ENCODE assay signal across 18 mouse cellular contexts in genomic region chr12:84220515-84220914, GRCm38 (mm10). TPM values are rescaled to one million over a fixed set of nuclear protein-coding genes. Genes with fewer than 3 reads are reported as not detected.
A peak's percentile ranks its signal among the peaks of the same experiment; 100 is the strongest.
DNase-seq lines count a peak whose midpoint lies in the region; ATAC-seq and TF ChIP-seq lines count a peak whose summit lies in the region.
"Had no signal": no experiment of that assay in that cellular context is flagged by ENCODE, and none has a peak within 500 bp of the region (broad histone marks: within the 10 kb centered on the region; RNA-seq: fewer than 3 reads in every experiment).

No protein-coding gene starts in this region.

- no peak overlapping the region for H3K9ac ChIP-seq in hindbrain, embryonic 12.5 days
- H3K9ac ChIP-seq in hindbrain, embryonic 11.5 days (ENCODE audit: low read depth, low read length), result no peak overlapping the region
- H3K9ac ChIP-seq in forebrain, embryonic 14.5 days (ENCODE audit: low read length), result no peak overlapping the region
- H3K9ac ChIP-seq: embryonic facial prominence, embryonic 12.5 days; liver, embryonic 12.5 days; lung, embryonic 15.5 days; midbrain, embryonic 13.5 days had no signal

- WGBS in hindbrain, embryonic 12.5 days, result 68% methylated on average over 4 of the region's 4 CpGs
- 71% methylated on average over 4 of the region's 4 CpGs for WGBS in hindbrain, embryonic 11.5 days
- 76% methylated on average over 4 of the region's 4 CpGs for WGBS in thymus, adult 2 months
- WGBS in forebrain, embryonic 14.5 days, result 14% methylated on average over 4 of the region's 4 CpGs
- 93% methylated on average over 4 of the region's 4 CpGs for WGBS in cerebellum, adult 2 months

- H3K27me3 ChIP-seq in hindbrain, embryonic 12.5 days, result no peaks in the 10 kb centered on the region
- H3K27me3 ChIP-seq in hindbrain, embryonic 11.5 days (ENCODE audit: control insufficient read depth, insufficient read depth, low read length), result no peaks in the 10 kb centered on the region
- no peaks in the 10 kb centered on the region for H3K27me3 ChIP-seq in thymus, adult 2 months (ENCODE audit: control insufficient read depth, insufficient read depth, low read length)
- no peaks in the 10 kb centered on the region for H3K27me3 ChIP-seq in forebrain, embryonic 14.5 days (replicated peaks; ENCODE audit: control insufficient read depth, insufficient read depth, low read length)
- H3K27me3 ChIP-seq in cerebellum, adult 2 months (ENCODE audit: control insufficient read depth, insufficient read depth, low read length), result no peaks in the 10 kb centered on the region
- H3K27me3 ChIP-seq: embryonic facial prominence, embryonic 12.5 days; liver, embryonic 12.5 days; lung, embryonic 15.5 days had no signal

- H3K27ac ChIP-seq in hindbrain, embryonic 12.5 days, result no peak overlapping the region
- no peak overlapping the region for H3K27ac ChIP-seq in hindbrain, embryonic 11.5 days (ENCODE audit: low read depth, low read length)
- no peak overlapping the region; the same call in 1 of the 2 replicates for H3K27ac ChIP-seq in thymus, adult 2 months (ENCODE audit: control insufficient read depth, insufficient read depth, low read length)
- peak overlapping the region; percentile 2; the same call in 1 of the 2 replicates for H3K27ac ChIP-seq in forebrain, embryonic 14.5 days (ENCODE audit: low read depth, low read length)
- H3K27ac ChIP-seq in cerebellum, adult 2 months (ENCODE audit: insufficient read depth, low read length), result no peak overlapping the region
- H3K27ac ChIP-seq: embryonic facial prominence, embryonic 12.5 days; heart, embryonic 10.5 days; limb, embryonic 10.5 days; liver, embryonic 12.5 days; lung, embryonic 15.5 days; midbrain, embryonic 13.5 days had no signal

- TF ChIP-seq POLR2A in thymus, adult 2 months (IDR thresholded peaks at IDR 0.05; ENCODE audit: control insufficient read depth, extremely low read depth, insufficient read depth, low read length, poor library complexity), result no peak
- TF ChIP-seq POLR2A in cerebellum, adult 2 months (IDR thresholded peaks at IDR 0.05; ENCODE audit: borderline replicate concordance, insufficient read depth, low read length), result no peak

- no peak overlapping the region for H3K4me3 ChIP-seq in hindbrain, embryonic 12.5 days
- no peak overlapping the region for H3K4me3 ChIP-seq in hindbrain, embryonic 11.5 days (ENCODE audit: low read depth, low read length)
- no peak overlapping the region for H3K4me3 ChIP-seq in thymus, adult 2 months (ENCODE audit: control insufficient read depth, insufficient read depth, low read length)
- H3K4me3 ChIP-seq in forebrain, embryonic 14.5 days (ENCODE audit: low read depth, low read length), result no peak overlapping the region
- H3K4me3 ChIP-seq in cerebellum, adult 2 months (replicated peaks; ENCODE audit: insufficient read depth, low read depth, low read length), result no peak overlapping the region
- H3K4me3 ChIP-seq: embryonic facial prominence, embryonic 12.5 days; heart, embryonic 10.5 days; limb, embryonic 10.5 days; liver, embryonic 12.5 days; lung, embryonic 15.5 days; midbrain, embryonic 13.5 days had no signal

- DNase-seq in hindbrain, embryonic 11.5 days (ENCODE audit: low spot score), result no peak
- peak; percentile 67 for DNase-seq in thymus, postnatal 0 days (ENCODE audit: low spot score)
- no peak for DNase-seq in thymus, adult 2 months
- DNase-seq in forebrain, embryonic 14.5 days (ENCODE audit: low spot score), result peak; percentile 84
- DNase-seq in cerebellum, adult 2 months, result no peak
- DNase-seq in spleen, postnatal 14 days (ENCODE audit: low spot score in 2 of 2), result no peak
- DNase-seq in layer of hippocampus, adult 11-12 months (ENCODE audit: low spot score), result no peak
- DNase-seq: cerebellum, adult 11-12 months; cerebellum, postnatal 36 days; heart, postnatal 10 days; kidney, adult 9 months had no signal

- no peak for TF ChIP-seq CTCF in thymus, adult 2 months (IDR thresholded peaks at IDR 0.05; ENCODE audit: borderline replicate concordance, control insufficient read depth, extremely low read depth, insufficient read depth, low read length, poor library complexity)
- TF ChIP-seq CTCF in cerebellum, adult 2 months (IDR thresholded peaks at IDR 0.05; ENCODE audit: borderline replicate concordance, insufficient read depth, low read depth, low read length), result no peak

- ATAC-seq in hindbrain, embryonic 12.5 days (ENCODE audit: low FRiP score), result peak; percentile 48; the same call in 1 of the 2 replicates
- no peak for ATAC-seq in hindbrain, embryonic 11.5 days (ENCODE audit: low FRiP score)
- ATAC-seq in forebrain, embryonic 14.5 days, result peak; percentile 68
- ATAC-seq: liver, embryonic 12.5 days; midbrain, embryonic 13.5 days had no signal

- H3K4me1 ChIP-seq in hindbrain, embryonic 12.5 days, result peaks cover 39% of the 10 kb centered on the region
- H3K4me1 ChIP-seq in hindbrain, embryonic 11.5 days (replicated peaks; ENCODE audit: control insufficient read depth, insufficient read depth, low read length), result peaks cover 6% of the 10 kb centered on the region
- peaks cover 40% of the 10 kb centered on the region for H3K4me1 ChIP-seq in thymus, adult 2 months (replicated peaks; ENCODE audit: control insufficient read depth, insufficient read depth, low read length)
- peaks cover 21% of the 10 kb centered on the region for H3K4me1 ChIP-seq in forebrain, embryonic 14.5 days (ENCODE audit: control insufficient read depth, insufficient read depth, low read length)
- no peaks in the 10 kb centered on the region for H3K4me1 ChIP-seq in cerebellum, adult 2 months (ENCODE audit: control insufficient read depth, insufficient read depth, low read length)

- H3K9me3 ChIP-seq in hindbrain, embryonic 12.5 days (replicated peaks), result no peaks in the 10 kb centered on the region
- no peaks in the 10 kb centered on the region for H3K9me3 ChIP-seq in hindbrain, embryonic 11.5 days (ENCODE audit: control insufficient read depth, low read length)
- H3K9me3 ChIP-seq in forebrain, embryonic 14.5 days (replicated peaks; ENCODE audit: control insufficient read depth, low read length), result no peaks in the 10 kb centered on the region
- H3K9me3 ChIP-seq: embryonic facial prominence, embryonic 12.5 days; heart, embryonic 10.5 days; limb, embryonic 10.5 days; liver, embryonic 12.5 days; lung, embryonic 15.5 days; midbrain, embryonic 13.5 days had no signal

- H3K36me3 ChIP-seq in hindbrain, embryonic 12.5 days, result no peaks in the 10 kb centered on the region
- H3K36me3 ChIP-seq in hindbrain, embryonic 11.5 days (ENCODE audit: control insufficient read depth, insufficient read depth, low read length), result no peaks in the 10 kb centered on the region
- H3K36me3 ChIP-seq in thymus, adult 2 months (ENCODE audit: control insufficient read depth, insufficient read depth, low read length), result no peaks in the 10 kb centered on the region
- H3K36me3 ChIP-seq in forebrain, embryonic 14.5 days (ENCODE audit: control insufficient read depth, insufficient read depth, low read length), result no peaks in the 10 kb centered on the region
- H3K36me3 ChIP-seq: embryonic facial prominence, embryonic 12.5 days; lung, embryonic 15.5 days; midbrain, embryonic 13.5 days had no signal

- H3K4me2 ChIP-seq in hindbrain, embryonic 12.5 days (replicated peaks), result no peak overlapping the region
- H3K4me2 ChIP-seq in hindbrain, embryonic 11.5 days (replicated peaks; ENCODE audit: low read depth, low read length), result no peak overlapping the region
- no peak overlapping the region; the same call in 1 of the 2 replicates for H3K4me2 ChIP-seq in forebrain, embryonic 14.5 days (ENCODE audit: low read length)
- H3K4me2 ChIP-seq: embryonic facial prominence, embryonic 12.5 days; liver, embryonic 12.5 days; lung, embryonic 15.5 days; midbrain, embryonic 13.5 days had no signal

RNA-seq across cellular contexts. Expression of gene Elmsan1, which starts 1.8 kb away (rescaled TPM):
- 7.2 and 8.0 TPM in 2 replicates for polyA plus RNA-seq in hindbrain, embryonic 12.5 days (2016; fragmentation: Nextera tagmentation; extraction: Ambion mirVana)
- polyA plus RNA-seq in hindbrain, embryonic 11.5 days (2014; fragmentation: Nextera tagmentation; extraction: Ambion mirVana), result 4.2 and 6.1 TPM in 2 replicates
- polyA plus RNA-seq in thymus, postnatal 0 days (2015; fragmentation: Nextera tagmentation; extraction: Ambion mirVana), result 5.1 and 6.3 TPM in 2 replicates
- 26.1 and 30.9 TPM in 2 replicates for polyA plus RNA-seq in thymus, adult 2 months (2012; rRNA removed)
- polyA plus RNA-seq in forebrain, embryonic 14.5 days (2014; fragmentation: Nextera tagmentation; extraction: Ambion mirVana), result 3.2 and 3.4 TPM in 2 replicates
- 8.4 and 9.7 TPM in 2 replicates for polyA plus RNA-seq in cerebellum, adult 2 months (2012; rRNA removed)

Comparison
In these comparisons a context has a peak if more than half of its experiments do, and no peak if none do; other contexts are left out.
1. DNase-seq: peak in thymus, postnatal 0 days (single experiment) and forebrain, embryonic 14.5 days (single experiment); none in hindbrain, embryonic 11.5 days (single experiment), thymus, adult 2 months (single experiment), cerebellum, adult 2 months (0 of 2), spleen, postnatal 14 days (0 of 2) and layer of hippocampus, adult 11-12 months (single experiment).